In genomic region chr5:124326829-124327228, GRCm38 (mm10) we compare ENCODE assay signal across 8 mouse cellular contexts. TPM values are rescaled to one million over a fixed set of nuclear protein-coding genes. Genes with fewer than 3 reads are reported as not detected.
A peak's percentile ranks its signal among the peaks of the same experiment; 100 is the strongest.
DNase-seq lines count a peak whose midpoint lies in the region; ATAC-seq and TF ChIP-seq lines count a peak whose summit lies in the region.

No protein-coding gene starts in this region.

- ATAC-seq in heart, postnatal 0 days (ENCODE audit: insufficient read depth, low read depth): no peak
- ATAC-seq in midbrain, embryonic 12.5 days (ENCODE audit: low FRiP score, low read depth): no peak

- H3K4me1 ChIP-seq in heart, postnatal 0 days (ENCODE audit: control insufficient read depth, insufficient read depth): peaks cover 13% of the 10 kb centered on the region
- peaks cover 16% of the 10 kb centered on the region for H3K4me1 ChIP-seq in midbrain, embryonic 12.5 days

- no peaks in the 10 kb centered on the region for H3K27me3 ChIP-seq in heart, postnatal 0 days (ENCODE audit: control insufficient read depth, insufficient read depth, low read length)
- no peaks in the 10 kb centered on the region for H3K27me3 ChIP-seq in midbrain, embryonic 12.5 days

- TF ChIP-seq EP300 in heart, postnatal 0 days (IDR thresholded peaks at IDR 0.05; ENCODE audit: low read depth): no peak

- 1% methylated on average over 8 of the region's 8 CpGs for WGBS in heart, postnatal 0 days
- 2% methylated on average over 8 of the region's 8 CpGs for WGBS in midbrain, embryonic 12.5 days

- intact Hi-C loops in heart, postnatal 25 days (cut with DNase I): no loop called here

- no peak for TF ChIP-seq CTCF in heart, postnatal 0 days (IDR thresholded peaks at IDR 0.05; ENCODE audit: low read depth)

- no peaks in the 10 kb centered on the region for H3K9me3 ChIP-seq in heart, postnatal 0 days (replicated peaks; ENCODE audit: control insufficient read depth, low read length)
- no peaks in the 10 kb centered on the region for H3K9me3 ChIP-seq in midbrain, embryonic 12.5 days

- H3K9ac ChIP-seq in heart, postnatal 0 days (replicated peaks; ENCODE audit: low read depth, low read length): peak overlapping the region; percentile 51; the same call in 1 of the 2 replicates
- H3K9ac ChIP-seq in midbrain, embryonic 12.5 days (replicated peaks): peak overlapping the region; percentile 75

- H3K36me3 ChIP-seq in heart, postnatal 0 days (replicated peaks; ENCODE audit: control insufficient read depth, insufficient read depth, low read length): peaks cover 6% of the 10 kb centered on the region; the same call in 1 of the 2 replicates
- H3K36me3 ChIP-seq in midbrain, embryonic 12.5 days: 0 out of 2 replicates have a peak, but pooled peaks cover 18% of the 10 kb centered on the region

- peak overlapping the region; percentile 82 for H3K4me3 ChIP-seq in heart, postnatal 0 days (ENCODE audit: low read depth, low read length)
- peak overlapping the region; percentile 66 for H3K4me3 ChIP-seq in midbrain, embryonic 12.5 days

- DNase-seq in heart, adult 8-10 months (ENCODE audit: low spot score): peak; percentile 24
- DNase-seq in heart, postnatal 25 days (ENCODE audit: low spot score): no peak
- peak; percentile 12 for DNase-seq in ZHBTc4 (ENCODE audit: low read depth, low spot score)
- DNase-seq in heart, postnatal 0 days (ENCODE audit: low spot score): no peak
- no peak for DNase-seq in c-Kit-positive CD71-positive TER-119-positive erythroid progenitor cells, embryonic 14.5 days (ENCODE audit: low spot score)
- DNase-seq in kidney, adult 8-10 months: no peak
- DNase-seq in spleen, adult 18-20 months: no peak

- peak overlapping the region; percentile 97 for H3K27ac ChIP-seq in heart, postnatal 0 days (ENCODE audit: low read depth)
- H3K27ac ChIP-seq in midbrain, embryonic 12.5 days (replicated peaks): peak overlapping the region; percentile 97

- H3K4me2 ChIP-seq in heart, postnatal 0 days (ENCODE audit: low read depth, low read length): peak overlapping the region; percentile 75
- H3K4me2 ChIP-seq in midbrain, embryonic 12.5 days (replicated peaks): peak overlapping the region; percentile 81

RNA-seq across cellular contexts. Expression of gene Mphosph9, which starts 0.9 kb away (rescaled TPM):
- 1 to 10 TPM; 3.6 to 5.7 (median 5.0) TPM for total RNA-seq in heart, adult 8-10 months (2022)
- total RNA-seq in heart, postnatal 25 days (2021): 1 to 10 TPM; 4.0 to 4.6 TPM
- 10.5 and 12.2 TPM in 2 replicates for total RNA-seq in heart, postnatal 0 days (2014; rRNA removed; ENCODE audit: low replicate concordance)
- 4.4 and 5.3 TPM in 2 replicates for polyA plus RNA-seq in heart, postnatal 0 days (2015; fragmentation: Nextera tagmentation; extraction: Ambion mirVana)
- 18.1 and 19.6 TPM in 2 replicates for polyA plus RNA-seq in midbrain, embryonic 12.5 days (2016; fragmentation: Nextera tagmentation; extraction: Ambion mirVana)

RNA-seq across cellular contexts. Expression of gene 2810006K23Rik, which starts 1.1 kb away (rescaled TPM):
- total RNA-seq in heart, adult 8-10 months (2022): 10 to 100 TPM; 13.8 to 15.3 (median 14.5) TPM
- 10 to 100 TPM; 10.5 to 13.6 TPM for total RNA-seq in heart, postnatal 25 days (2021)
- total RNA-seq in heart, postnatal 0 days (2014; rRNA removed; ENCODE audit: low replicate concordance): 13.2 and 20.0 TPM in 2 replicates
- polyA plus RNA-seq in heart, postnatal 0 days (2015; fragmentation: Nextera tagmentation; extraction: Ambion mirVana): 12.4 and 14.9 TPM in 2 replicates
- polyA plus RNA-seq in midbrain, embryonic 12.5 days (2016; fragmentation: Nextera tagmentation; extraction: Ambion mirVana): 22.8 and 23.7 TPM in 2 replicates

RNA-seq across cellular contexts. Expression of gene Cdk2ap1, which starts 36.1 kb away (rescaled TPM):
- 100 to 1,000 TPM; 138 to 152 (median 145) TPM for total RNA-seq in heart, adult 8-10 months (2022)
- 100 to 1,000 TPM; 159 to 181 TPM for total RNA-seq in heart, postnatal 25 days (2021)
- total RNA-seq in heart, postnatal 0 days (2014; rRNA removed; ENCODE audit: low replicate concordance): 113 and 180 TPM in 2 replicates
- polyA plus RNA-seq in heart, postnatal 0 days (2015; fragmentation: Nextera tagmentation; extraction: Ambion mirVana): 23.2 and 26.6 TPM in 2 replicates
- polyA plus RNA-seq in midbrain, embryonic 12.5 days (2016; fragmentation: Nextera tagmentation; extraction: Ambion mirVana): 107 and 111 TPM in 2 replicates

Comparison
In these comparisons a context has a peak if more than half of its experiments do, and no peak if none do; other contexts are left out.
1. DNase-seq: peak in heart, adult 8-10 months (single experiment) and ZHBTc4 (single experiment); none in heart, postnatal 25 days (single experiment), heart, postnatal 0 days (single experiment), c-Kit-positive CD71-positive TER-119-positive erythroid progenitor cells, embryonic 14.5 days (single experiment), kidney, adult 8-10 months (0 of 2) and spleen, adult 18-20 months (0 of 2).